Mouse (Mus musculus): ENCODE data around the gene Igsf9. TPM values are rescaled to one million over a fixed set of nuclear protein-coding genes. Genes with fewer than 3 reads are reported as not detected.

Gene Igsf9
- polyA plus RNA-seq, 1 experiment from 2014 or later = 16.7 TPM

DNA sequence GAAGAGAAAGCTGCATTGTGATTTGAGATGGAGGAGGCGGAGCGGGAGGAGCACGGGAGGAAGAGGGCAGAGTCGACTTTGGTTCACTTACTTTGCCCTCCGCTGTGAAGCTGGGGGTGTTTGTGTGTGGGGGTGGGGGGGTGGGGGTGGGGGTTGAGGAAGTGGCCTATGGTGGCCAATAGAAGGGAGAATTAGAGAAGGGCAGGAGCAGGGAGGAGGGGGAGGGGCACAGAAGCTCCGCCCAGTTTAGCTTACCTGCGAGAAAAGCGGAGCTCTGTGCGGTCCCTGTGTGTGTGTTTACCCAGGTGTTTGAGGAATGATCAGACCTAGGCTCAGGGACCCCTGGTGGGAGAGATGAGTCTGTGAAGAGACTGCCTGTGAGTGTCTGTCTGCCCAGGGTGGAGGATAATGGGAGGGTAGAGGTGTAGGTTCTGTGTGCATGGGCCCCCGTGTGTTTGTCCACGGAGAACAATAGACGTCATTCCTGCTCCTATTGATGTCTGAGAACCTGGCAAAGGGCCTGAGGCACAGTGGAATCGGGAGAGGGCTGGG lies 28.9 kb downstream of the Igsf9 start:
- Histone ChIP-seq H3K9ac (ENCODE audit: low read length) (no peak overlapping the region), H3K4me1 (replicated peaks; ENCODE audit: control insufficient read depth, insufficient read depth) (peaks cover 8% of the 10 kb centered on the region; the same call in 1 of the 2 replicates), H3K4me2 (replicated peaks; ENCODE audit: low read depth) (0 out of 2 replicates have a peak overlapping the region, but pooled peaks have one; percentile 3), H3K4me3 (ENCODE audit: low read depth, low read length) (no peak overlapping the region), H3K27me3 (ENCODE audit: control insufficient read depth, insufficient read depth, low read length) (no peaks in the 10 kb centered on the region), H3K36me3 (ENCODE audit: control insufficient read depth, insufficient read depth, low read length) (peaks cover 14% of the 10 kb centered on the region), H3K27ac (replicated peaks) (peak overlapping the region; percentile 82), H3K9me3 (ENCODE audit: control insufficient read depth, low read length) (no peaks in the 10 kb centered on the region)
- TF ChIP-seq CTCF (IDR thresholded peaks at IDR 0.05; ENCODE audit: low read depth) (no peak), EP300 (optimal IDR thresholded peaks at IDR 0.05) (no peak)
- 32% methylated on average over 13 of the region's 13 CpGs for WGBS
- DNase-seq (ENCODE audit: low spot score) (peak; percentile 87), ATAC-seq (ENCODE audit: low FRiP score, low TSS enrichment) (peak; percentile 75)

DNA sequence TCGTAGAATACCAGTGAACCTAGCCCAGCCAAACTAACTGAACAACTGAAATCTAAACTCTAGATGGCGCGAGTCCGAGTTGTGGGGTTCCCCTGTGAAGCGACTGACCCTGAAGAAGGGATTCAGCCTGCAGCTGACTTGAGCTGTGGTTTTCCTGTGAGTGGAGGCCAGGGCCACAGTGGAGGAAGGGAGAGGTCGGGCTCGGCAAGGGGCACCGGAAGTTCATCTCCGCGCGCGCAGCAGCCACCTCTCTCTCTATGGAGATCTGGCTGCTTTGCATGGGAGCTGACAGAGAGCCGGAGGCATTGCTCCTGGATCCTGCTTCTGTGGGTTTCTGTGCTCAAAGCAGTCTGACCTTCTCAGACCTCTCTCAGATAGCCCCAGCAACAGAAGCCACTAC lies 31.4 kb downstream of the Igsf9 start:
- Histone ChIP-seq H3K9ac (ENCODE audit: low read length) (no peak overlapping the region), H3K4me2 (replicated peaks; ENCODE audit: low read depth) (0 out of 2 replicates have a peak overlapping the region, but pooled peaks have one; percentile 17), H3K27me3 (ENCODE audit: control insufficient read depth, insufficient read depth, low read length) (no peaks in the 10 kb centered on the region), H3K4me3 (ENCODE audit: low read depth, low read length) (no peak overlapping the region), H3K4me1 (replicated peaks; ENCODE audit: control insufficient read depth, insufficient read depth) (peaks cover 8% of the 10 kb centered on the region; the same call in 1 of the 2 replicates), H3K9me3 (ENCODE audit: control insufficient read depth, low read length) (no peaks in the 10 kb centered on the region), H3K36me3 (ENCODE audit: control insufficient read depth, insufficient read depth, low read length) (no peaks in the 10 kb centered on the region), H3K27ac (replicated peaks) (peak overlapping the region; percentile 70)
- WGBS = 25% methylated on average over 13 of the region's 13 CpGs
- no peak for TF ChIP-seq EP300 (optimal IDR thresholded peaks at IDR 0.05)
- peak; percentile 53 for TF ChIP-seq CTCF (IDR thresholded peaks at IDR 0.05; ENCODE audit: low read depth)
- DNase-seq (ENCODE audit: low spot score) = peak; percentile 53
- no peak for ATAC-seq (ENCODE audit: low FRiP score, low TSS enrichment)

DNA sequence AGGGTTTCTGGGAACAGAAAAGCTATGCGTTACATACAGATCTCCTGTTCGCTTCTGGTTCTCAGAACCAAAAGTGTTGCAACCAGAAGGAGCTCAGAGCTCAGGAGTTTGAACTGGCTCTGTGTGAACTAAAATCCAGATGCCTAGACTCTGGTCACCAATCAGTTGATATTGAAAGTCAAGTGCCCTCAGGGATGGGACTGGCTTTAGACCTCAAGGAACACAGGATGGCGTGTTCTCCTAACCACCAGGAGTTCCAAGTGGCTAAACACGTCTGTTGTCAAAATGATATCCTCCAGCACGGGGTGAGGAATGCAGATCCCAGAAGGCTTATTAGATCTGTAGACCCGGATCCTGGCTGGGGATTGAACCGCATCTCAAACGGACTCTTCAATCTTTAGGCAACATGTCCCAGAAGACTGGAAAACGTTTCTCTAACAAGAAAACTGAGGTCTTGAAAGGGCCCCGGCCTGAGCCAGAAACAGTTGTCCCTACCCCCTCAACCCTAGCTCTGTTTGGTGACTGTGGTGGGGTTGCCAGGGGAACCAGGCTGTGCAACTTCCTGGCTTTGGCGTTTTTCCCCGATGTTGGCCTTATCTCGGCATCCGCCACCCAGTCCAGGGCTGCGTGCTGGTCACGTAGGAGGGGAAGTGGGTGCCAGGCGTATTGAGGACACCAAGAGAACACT lies 32.1 kb downstream of the Igsf9 start:
- H3K4me3 ChIP-seq (ENCODE audit: low read depth, low read length) = no peak overlapping the region
- DNase-seq (ENCODE audit: low spot score) = peak; percentile 77
- peaks cover 8% of the 10 kb centered on the region; the same call in 1 of the 2 replicates for H3K4me1 ChIP-seq (replicated peaks; ENCODE audit: control insufficient read depth, insufficient read depth)
- H3K9ac ChIP-seq (ENCODE audit: low read length) = no peak overlapping the region
- no peak overlapping the region for H3K4me2 ChIP-seq (replicated peaks; ENCODE audit: low read depth)
- no peak for TF ChIP-seq CTCF (IDR thresholded peaks at IDR 0.05; ENCODE audit: low read depth)
- no peak for TF ChIP-seq EP300 (optimal IDR thresholded peaks at IDR 0.05)
- no peaks in the 10 kb centered on the region for H3K9me3 ChIP-seq (ENCODE audit: control insufficient read depth, low read length)
- H3K27me3 ChIP-seq (ENCODE audit: control insufficient read depth, insufficient read depth, low read length) = no peaks in the 10 kb centered on the region
- no peaks in the 10 kb centered on the region for H3K36me3 ChIP-seq (ENCODE audit: control insufficient read depth, insufficient read depth, low read length)
- WGBS = 52% methylated on average over 17 of the region's 17 CpGs
- H3K27ac ChIP-seq (replicated peaks) = peak overlapping the region; percentile 70
- peak; percentile 37 for ATAC-seq (ENCODE audit: low FRiP score, low TSS enrichment)

DNA sequence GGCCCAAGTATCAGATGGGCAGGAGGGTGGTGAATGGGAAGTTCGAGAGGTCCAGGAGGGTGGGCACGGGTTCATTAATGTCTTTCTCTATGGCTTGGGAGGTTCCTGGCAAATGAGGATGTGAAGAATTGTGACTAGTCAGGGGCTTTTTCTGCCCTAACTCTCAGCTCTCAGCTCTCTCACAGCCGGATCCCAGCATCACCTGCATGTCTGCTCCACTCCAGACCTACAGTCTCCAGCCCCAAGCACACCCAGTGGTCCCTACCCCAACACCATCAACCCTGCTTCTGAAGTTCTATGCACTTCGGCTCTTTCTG lies 32.6 kb downstream of the Igsf9 start:
- no peaks in the 10 kb centered on the region for H3K9me3 ChIP-seq (ENCODE audit: control insufficient read depth, low read length)
- TF ChIP-seq EP300 (optimal IDR thresholded peaks at IDR 0.05) = no peak
- no peak for TF ChIP-seq CTCF (IDR thresholded peaks at IDR 0.05; ENCODE audit: low read depth)
- H3K4me1 ChIP-seq (replicated peaks; ENCODE audit: control insufficient read depth, insufficient read depth) = peaks cover 8% of the 10 kb centered on the region; the same call in 1 of the 2 replicates
- 69% methylated on average over 4 of the region's 4 CpGs for WGBS
- no peak overlapping the region for H3K4me3 ChIP-seq (ENCODE audit: low read depth, low read length)
- no peak for ATAC-seq (ENCODE audit: low FRiP score, low TSS enrichment)
- peak overlapping the region; percentile 70 for H3K27ac ChIP-seq (replicated peaks)
- no peak overlapping the region for H3K9ac ChIP-seq (ENCODE audit: low read length)
- H3K36me3 ChIP-seq (ENCODE audit: control insufficient read depth, insufficient read depth, low read length) = no peaks in the 10 kb centered on the region
- H3K4me2 ChIP-seq (replicated peaks; ENCODE audit: low read depth) = no peak overlapping the region
- H3K27me3 ChIP-seq (ENCODE audit: control insufficient read depth, insufficient read depth, low read length) = no peaks in the 10 kb centered on the region
- DNase-seq (ENCODE audit: low spot score) = no peak

DNA sequence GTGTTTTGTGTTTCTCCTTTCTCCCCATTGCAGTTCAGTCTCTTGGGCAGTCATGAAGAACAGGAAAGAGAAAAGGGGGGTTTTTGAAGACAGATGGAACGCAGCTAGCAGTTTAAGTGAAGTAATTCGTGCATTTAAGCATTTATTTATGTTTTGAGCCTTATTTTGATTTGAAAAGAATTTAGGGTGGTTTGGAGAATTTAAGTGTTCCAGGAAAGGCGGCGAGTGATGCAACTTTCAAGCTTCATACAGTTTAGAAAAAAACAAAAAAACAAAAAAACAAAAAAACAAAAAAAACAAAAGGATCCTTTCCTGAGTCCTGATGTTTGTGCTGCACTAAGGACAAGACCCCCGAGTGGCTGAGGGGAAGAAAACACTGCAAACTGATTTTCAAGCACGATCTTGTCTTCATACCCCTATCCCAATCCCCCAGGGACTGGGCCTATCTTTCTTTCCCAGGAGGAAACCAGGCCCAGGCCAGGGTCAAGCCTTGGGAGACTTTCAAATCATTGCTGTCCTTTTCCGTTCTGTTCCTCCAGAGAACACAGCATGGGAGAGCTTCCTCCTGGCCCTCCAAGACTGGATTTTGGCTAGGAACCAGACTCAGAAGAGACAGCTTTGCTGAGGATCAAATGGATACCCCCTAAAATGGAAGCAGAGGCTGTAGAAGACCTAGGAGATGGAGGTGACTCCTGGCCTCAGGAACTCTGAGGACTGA lies 33.1 kb downstream of the Igsf9 start:
- no peak for DNase-seq (ENCODE audit: low spot score)
- Histone ChIP-seq H3K4me1 (replicated peaks; ENCODE audit: control insufficient read depth, insufficient read depth) (peaks cover 8% of the 10 kb centered on the region; the same call in 1 of the 2 replicates), H3K9me3 (ENCODE audit: control insufficient read depth, low read length) (no peaks in the 10 kb centered on the region), H3K4me2 (replicated peaks; ENCODE audit: low read depth) (no peak overlapping the region), H3K27me3 (ENCODE audit: control insufficient read depth, insufficient read depth, low read length) (no peaks in the 10 kb centered on the region), H3K9ac (ENCODE audit: low read length) (no peak overlapping the region), H3K27ac (replicated peaks) (peak overlapping the region; percentile 70), H3K36me3 (ENCODE audit: control insufficient read depth, insufficient read depth, low read length) (no peaks in the 10 kb centered on the region), H3K4me3 (ENCODE audit: low read depth, low read length) (no peak overlapping the region)
- TF ChIP-seq CTCF (IDR thresholded peaks at IDR 0.05; ENCODE audit: low read depth) (no peak), EP300 (optimal IDR thresholded peaks at IDR 0.05) (no peak)
- no peak for ATAC-seq (ENCODE audit: low FRiP score, low TSS enrichment)
- 74% methylated on average over 7 of the region's 7 CpGs for WGBS
